In genomic region chr9:95664290-95664989, GRCm38 (mm10) we compare ENCODE assay signal across 11 mouse cellular contexts. TPM values are rescaled to one million over a fixed set of nuclear protein-coding genes. Genes with fewer than 3 reads are reported as not detected.
DNase-seq lines count a peak whose midpoint lies in the region; ATAC-seq and TF ChIP-seq lines count a peak whose summit lies in the region.
"Had no signal": no experiment of that assay in that cellular context is flagged by ENCODE, and none has a peak within 500 bp of the region (broad histone marks: within the 10 kb centered on the region; RNA-seq: fewer than 3 reads in every experiment).

No protein-coding gene starts in this region.

- 53% methylated on average over 10 of the region's 10 CpGs for WGBS in hindbrain, embryonic 12.5 days
- 77% methylated on average over 10 of the region's 10 CpGs for WGBS in hindbrain, embryonic 10.5 days

- H3K4me1 ChIP-seq in hindbrain, embryonic 12.5 days, result peaks cover 17% of the 10 kb centered on the region
- H3K4me1 ChIP-seq in hindbrain, embryonic 10.5 days (replicated peaks), result peaks cover 8% of the 10 kb centered on the region; the same call in 1 of the 2 replicates
- H3K4me1 ChIP-seq: stomach, embryonic 15.5 days had no signal

- no peak overlapping the region for H3K4me2 ChIP-seq in hindbrain, embryonic 12.5 days (replicated peaks)
- H3K4me2 ChIP-seq: stomach, embryonic 15.5 days had no signal

- no peak overlapping the region for H3K27ac ChIP-seq in hindbrain, embryonic 12.5 days
- no peak overlapping the region for H3K27ac ChIP-seq in hindbrain, embryonic 10.5 days
- no peak overlapping the region for H3K27ac ChIP-seq in left cerebral cortex, adult 2 months
- H3K27ac ChIP-seq: stomach, embryonic 15.5 days had no signal

- no peak overlapping the region for H3K4me3 ChIP-seq in hindbrain, embryonic 12.5 days
- H3K4me3 ChIP-seq in hindbrain, embryonic 10.5 days, result no peak overlapping the region
- no peak overlapping the region for H3K4me3 ChIP-seq in left cerebral cortex, adult 2 months
- H3K4me3 ChIP-seq: stomach, embryonic 15.5 days had no signal

- H3K9me3 ChIP-seq in hindbrain, embryonic 12.5 days (replicated peaks), result no peaks in the 10 kb centered on the region
- H3K9me3 ChIP-seq in hindbrain, embryonic 10.5 days, result no peaks in the 10 kb centered on the region
- H3K9me3 ChIP-seq: stomach, embryonic 15.5 days had no signal

- no peaks in the 10 kb centered on the region for H3K36me3 ChIP-seq in hindbrain, embryonic 12.5 days
- no peaks in the 10 kb centered on the region for H3K36me3 ChIP-seq in hindbrain, embryonic 10.5 days
- H3K36me3 ChIP-seq: stomach, embryonic 15.5 days had no signal

- H3K9ac ChIP-seq in hindbrain, embryonic 12.5 days, result no peak overlapping the region
- H3K9ac ChIP-seq: stomach, embryonic 15.5 days had no signal

- peak; percentile 58 for ATAC-seq in hindbrain, embryonic 12.5 days (ENCODE audit: low FRiP score)

- H3K27me3 ChIP-seq in hindbrain, embryonic 12.5 days, result no peaks in the 10 kb centered on the region
- H3K27me3 ChIP-seq in hindbrain, embryonic 10.5 days (ENCODE audit: insufficient read depth, poor library complexity, severe bottlenecking), result no peaks in the 10 kb centered on the region
- H3K27me3 ChIP-seq: CH12.LX; stomach, embryonic 15.5 days had no signal

- no peak for DNase-seq in hindbrain, embryonic 10.5 days (ENCODE audit: low spot score)
- peak; percentile 37 for DNase-seq in retina, postnatal 1 day
- no peak for DNase-seq in retina, embryonic 14.5 days (ENCODE audit: low spot score)
- DNase-seq in left cerebral cortex, adult 2 months (ENCODE audit: extremely low spot score in 1 of 2, low spot score in 2 of 2), result peak; percentile 28 to 30
- DNase-seq in liver, result no peak
- no peak for DNase-seq in adrenal gland, adult 2 months
- DNase-seq: kidney, postnatal 14 days had no signal

- TF ChIP-seq CTCF in left cerebral cortex, adult 2 months (IDR thresholded peaks at IDR 0.05), result no peak

- intact Hi-C loops in left cerebral cortex, adult 2 months (cut with DNase I), result no loop called here

RNA-seq across cellular contexts. Expression of gene Pcolce2, which starts 27.0 kb away (rescaled TPM):
- polyA plus RNA-seq in hindbrain, embryonic 12.5 days (2016; fragmentation: Nextera tagmentation; extraction: Ambion mirVana), result 2.6 and 4.7 TPM in 2 replicates
- polyA plus RNA-seq in hindbrain, embryonic 10.5 days (2016; fragmentation: Nextera tagmentation; extraction: Ambion mirVana), result 1.6 and 2.8 TPM in 2 replicates
- total RNA-seq in left cerebral cortex, adult 2 months (2021), result 1 to 10 TPM; 1.4 to 2.1 TPM
- 1 to 10 TPM; 5.6 to 8.0 TPM for total RNA-seq in adrenal gland, adult 2 months (2021)
- polyA plus RNA-seq in adrenal gland, adult 2 months (2012; rRNA removed), result 0.18 and 0.34 TPM in 2 replicates
- total RNA-seq: megakaryocyte, adult 5-6 weeks had no signal

Comparison
In these comparisons a context has a peak if more than half of its experiments do, and no peak if none do; other contexts are left out.
1. DNase-seq: peak in retina, postnatal 1 day (single experiment) and left cerebral cortex, adult 2 months (2 of 2); none in hindbrain, embryonic 10.5 days (single experiment), retina, embryonic 14.5 days (single experiment), liver (single experiment) and adrenal gland, adult 2 months (single experiment).